Mouse (Mus musculus) left cerebral cortex, postnatal 10 days (tissue): ENCODE results near the gene Aen. TPM values are rescaled to one million over a fixed set of nuclear protein-coding genes. Genes with fewer than 3 reads are reported as not detected.

Source experiments
- DNase-seq, 2 experiments: peaks; one replicate each; pipeline ENCODE4 v3.0.0; 2021 to 2022; ENCODE audit warnings: low spot score in 2 of 2, mixed read lengths in 1 of 2; ENCODE audit errors: extremely low spot score in 1 of 2
- intact Hi-C: fragments of 180-260 bp; cut with DNase I; formaldehyde crosslinking; loops from one replicate; pipeline ENCODE4 v1.15.1; 2025
- total RNA-seq, 2 experiments: library from RNA; stranded (reverse); gene quantifications; 2 replicates each; pipeline ENCODE4 v1.2.3; 2021

Aen gene
- total RNA-seq, 2 experiments from 2014 or later: 30.7 to 34.3 TPM

- intact Hi-C loops: no loop called here
- no peak for DNase-seq
Measured at GRCm38 (mm10) chr7:78886496-78886895, 9.2 kb upstream of the Aen start.

GRCm38 (mm10) chr7:78887431-78887842 lies 8.2 kb upstream of the Aen start:
- intact Hi-C loops: no loop called here

GRCm38 (mm10) chr7:78890641-78891040 lies 5.0 kb upstream of the Aen start:
- intact Hi-C loops: loop anchor here (1.0 kb wide), 1 partner anchor 99 kb away; no protein-coding TSS in a partner anchor
- DNase-seq: peak; percentile 77 to 85

More at GRCm38 (mm10) chr7:78887431-78887842, 8.2 kb upstream of the Aen start:
- DNase-seq: no peak

- DNase-seq: no peak
- intact Hi-C loops: no loop called here
Measured at GRCm38 (mm10) chr7:78893917-78894316, 1.7 kb upstream of the Aen start.

- no peak for DNase-seq
- intact Hi-C loops: no loop called here
Measured at GRCm38 (mm10) chr7:78895021-78895652, 517 bp upstream of the Aen start.

- no peak for DNase-seq
- intact Hi-C loops: no loop called here
Measured at GRCm38 (mm10) chr7:78897567-78897966, 1.9 kb downstream of the Aen start.

- DNase-seq: no peak
- intact Hi-C loops: no loop called here
Measured at GRCm38 (mm10) chr7:78903174-78903870, 7.7 kb downstream of the Aen start.

- intact Hi-C loops: no loop called here
- DNase-seq: no peak
Measured at GRCm38 (mm10) chr7:78904175-78904574, 8.5 kb downstream of the Aen start.

- no peak for DNase-seq
- intact Hi-C loops: no loop called here
Measured at GRCm38 (mm10) chr7:78909026-78909425, 13.4 kb downstream of the Aen start.

GRCm38 (mm10) chr7:78910336-78911098 lies 14.9 kb downstream of the Aen start:
- no peak for DNase-seq
- intact Hi-C loops: no loop called here

GRCm38 (mm10) chr7:78911209-78911608 lies 15.6 kb downstream of the Aen start:
- intact Hi-C loops: no loop called here
- DNase-seq: no peak

- DNase-seq: peak in 1 of 2 experiments; percentile 67
- intact Hi-C loops: no loop called here
Measured at GRCm38 (mm10) chr7:78912253-78912973, 16.8 kb downstream of the Aen start.

GRCm38 (mm10) chr7:78912974-78913474 lies 17.4 kb downstream of the Aen start, which contains the start of gene Isg20:
TSS of gene Isg20 (plus strand) at chr7:78913424.
- no peak for DNase-seq
- intact Hi-C loops: no loop called here

GRCm38 (mm10) chr7:78913649-78914544 lies 18.2 kb downstream of the Aen start:
- DNase-seq: peak in 1 of 2 experiments; percentile 41
- intact Hi-C loops: no loop called here

- DNase-seq: no peak
- intact Hi-C loops: no loop called here
Measured at GRCm38 (mm10) chr7:78914545-78914845, 18.8 kb downstream of the Aen start.

GRCm38 (mm10) chr7:78914896-78915510 lies 19.3 kb downstream of the Aen start:
- peak in 1 of 2 experiments; percentile 46 for DNase-seq
- intact Hi-C loops: no loop called here

GRCm38 (mm10) chr7:78918686-78919085 lies 23.0 kb downstream of the Aen start:
- intact Hi-C loops: no loop called here
- DNase-seq: no peak

- no peak for DNase-seq
- intact Hi-C loops: loop anchor here (5.0 kb wide), 1 partner anchor 425 kb away; no protein-coding TSS in a partner anchor
Measured at GRCm38 (mm10) chr7:78922506-78922905, 26.9 kb downstream of the Aen start.
